Mouse (Mus musculus) thymus, adult 2 months (tissue): ENCODE results near the gene Ctsl. TPM values are rescaled to one million over a fixed set of nuclear protein-coding genes. Genes with fewer than 3 reads are reported as not detected.

ENCODE experiments used
- DNase-seq: peaks from one replicate; pipeline ENCODE4 v3.0.0; 2021
- H3K27ac ChIP-seq: fragments of 200-500 bp; 2 replicates; pipeline ENCODE4 v1.5.1; 2012; ENCODE audit warnings: low read length, control low read depth; ENCODE audit not compliant: control insufficient read depth, insufficient read depth
- H3K27me3 ChIP-seq: fragments of 200-500 bp; 2 replicates; pipeline ENCODE4 v1.6.1; 2012; ENCODE audit warnings: mild to moderate bottlenecking, low read length, moderate library complexity, mixed read lengths; ENCODE audit not compliant: control insufficient read depth, insufficient read depth
- H3K36me3 ChIP-seq: fragments of 200-500 bp; 2 replicates; pipeline ENCODE4 v1.6.1; 2012; ENCODE audit warnings: mild to moderate bottlenecking, low read length, moderate library complexity; ENCODE audit not compliant: control insufficient read depth, insufficient read depth
- H3K4me1 ChIP-seq: fragments of 200-500 bp; replicated peaks from 2 replicates; pipeline ENCODE4 v1.6.1; 2012; ENCODE audit warnings: low read length; ENCODE audit not compliant: control insufficient read depth, insufficient read depth
- H3K4me3 ChIP-seq: fragments of 200-500 bp; 2 replicates; pipeline ENCODE4 v1.5.1; 2012; ENCODE audit warnings: mild to moderate bottlenecking, low read length, control low read depth, moderate library complexity; ENCODE audit not compliant: control insufficient read depth, insufficient read depth
- CTCF ChIP-seq: fragments of 200-500 bp; IDR thresholded peaks from 2 replicates; pipeline ENCODE4 v1.5.1; 2012; ENCODE audit warnings: mild to moderate bottlenecking, control low read depth, low read length, moderate library complexity, borderline replicate concordance; ENCODE audit not compliant: control insufficient read depth, poor library complexity, insufficient read depth; ENCODE audit errors: extremely low read depth
- POLR2A ChIP-seq: fragments of 200-500 bp; IDR thresholded peaks from 2 replicates; pipeline ENCODE4 v1.6.1; 2012; ENCODE audit warnings: mild to moderate bottlenecking, low read length, control low read depth, moderate library complexity; ENCODE audit not compliant: control insufficient read depth, poor library complexity, insufficient read depth; ENCODE audit errors: extremely low read depth
- WGBS: fragments of 180-500 bp; shearing (Covaris S2); methylation state at CpG from one replicate; pipeline ENCODE4 v1.1.7; 2018; 5-methylcytosine and 5-hydroxymethylcytosine counted together
- polyA plus RNA-seq: library from polyadenylated mRNA; depleted of rRNA; stranded (reverse); fragments of >200 nt; gene quantifications from 2 replicates; pipeline ENCODE4 v1.2.3, GENCODE M21; 2012

The Ctsl gene
- polyA plus RNA-seq, 1 experiment, result 586 TPM

GRCm38 (mm10) chr13:64378601-64379000 lies 7.9 kb upstream of the Ctsl start:
- 85% methylated on average over 4 of the region's 4 CpGs for WGBS
- Histone ChIP-seq H3K36me3 (no peaks in the 10 kb centered on the region), H3K27me3 (no peaks in the 10 kb centered on the region), H3K4me3 (no peak overlapping the region), H3K4me1 (no peaks in the 10 kb centered on the region), H3K27ac (no peak overlapping the region)
- TF ChIP-seq CTCF, result no peak
- TF ChIP-seq POLR2A, result no peak
- DNase-seq, result no peak

GRCm38 (mm10) chr13:64376472-64376871 lies 5.8 kb upstream of the Ctsl start:
- Histone ChIP-seq H3K27ac (no peak overlapping the region), H3K4me1 (no peaks in the 10 kb centered on the region), H3K36me3 (no peaks in the 10 kb centered on the region), H3K27me3 (no peaks in the 10 kb centered on the region), H3K4me3 (no peak overlapping the region)
- TF ChIP-seq POLR2A, result no peak
- TF ChIP-seq CTCF, result no peak
- 87% methylated on average over 2 of the region's 2 CpGs for WGBS
- no peak for DNase-seq

GRCm38 (mm10) chr13:64375160-64375559 lies 4.5 kb upstream of the Ctsl start:
- no peak for DNase-seq
- no peaks in the 10 kb centered on the region for H3K36me3 ChIP-seq
- H3K4me3 ChIP-seq, result no peak overlapping the region
- H3K27ac ChIP-seq, result no peak overlapping the region
- TF ChIP-seq CTCF, result no peak
- no peak for TF ChIP-seq POLR2A
- 86% methylated on average over 7 of the region's 7 CpGs for WGBS
- no peaks in the 10 kb centered on the region for H3K27me3 ChIP-seq
- no peaks in the 10 kb centered on the region for H3K4me1 ChIP-seq

GRCm38 (mm10) chr13:64373695-64374094 lies 3.0 kb upstream of the Ctsl start:
- Histone ChIP-seq H3K27me3 (no peaks in the 10 kb centered on the region), H3K4me1 (0 out of 2 replicates have a peak, but pooled peaks cover 4% of the 10 kb centered on the region), H3K4me3 (no peak overlapping the region), H3K27ac (no peak overlapping the region), H3K36me3 (no peaks in the 10 kb centered on the region)
- WGBS, result 8% methylated on average over 1 of the region's 1 CpGs
- TF ChIP-seq CTCF (no peak), POLR2A (no peak)
- DNase-seq, result no peak

- no peak for TF ChIP-seq POLR2A
- TF ChIP-seq CTCF, result no peak
- Histone ChIP-seq H3K36me3 (peaks cover 20% of the 10 kb centered on the region), H3K27me3 (no peaks in the 10 kb centered on the region), H3K4me3 (peak overlapping the region; percentile 84), H3K27ac (no peak overlapping the region), H3K4me1 (peaks cover 8% of the 10 kb centered on the region; the same call in 1 of the 2 replicates)
- peak; percentile 57 for DNase-seq
- WGBS, result 2% methylated on average over 29 of the region's 29 CpGs
These were observed 901 bp downstream of the Ctsl start for GRCm38 (mm10) chr13:64369805-64370172.

GRCm38 (mm10) chr13:64368596-64368995 lies 2.1 kb downstream of the Ctsl start:
- Histone ChIP-seq H3K27me3 (no peaks in the 10 kb centered on the region), H3K27ac (no peak overlapping the region), H3K4me3 (no peak overlapping the region), H3K4me1 (peaks cover 8% of the 10 kb centered on the region; the same call in 1 of the 2 replicates), H3K36me3 (peaks cover 26% of the 10 kb centered on the region)
- DNase-seq, result no peak
- 92% methylated on average over 1 of the region's 1 CpGs for WGBS
- no peak for TF ChIP-seq CTCF
- TF ChIP-seq POLR2A, result no peak

GRCm38 (mm10) chr13:64367615-64368014 lies 3.1 kb downstream of the Ctsl start:
- TF ChIP-seq CTCF, result no peak
- Histone ChIP-seq H3K4me3 (no peak overlapping the region), H3K36me3 (peaks cover 35% of the 10 kb centered on the region), H3K4me1 (peaks cover 8% of the 10 kb centered on the region; the same call in 1 of the 2 replicates), H3K27ac (no peak overlapping the region; the same call in 1 of the 2 replicates), H3K27me3 (no peaks in the 10 kb centered on the region)
- WGBS, result 92% methylated on average over 5 of the region's 5 CpGs
- DNase-seq, result no peak
